Mouse (Mus musculus) spleen, adult 2 months (tissue): ENCODE measurements around the gene Lect2.

ENCODE experiments used
- CTCF ChIP-seq: fragments of 200-500 bp; IDR thresholded peaks from 2 replicates; pipeline ENCODE4 v1.5.1; 2011; ENCODE audit warnings: mild to moderate bottlenecking, inconsistent platforms; ENCODE audit not compliant: insufficient read depth, insufficient read length, insufficient replicate concordance; ENCODE audit errors: extremely low read depth
- POLR2A ChIP-seq: fragments of 200-500 bp; IDR thresholded peaks from 2 replicates; pipeline ENCODE4 v1.6.1; 2011; ENCODE audit warnings: low read depth, low read length, inconsistent platforms

DNA sequence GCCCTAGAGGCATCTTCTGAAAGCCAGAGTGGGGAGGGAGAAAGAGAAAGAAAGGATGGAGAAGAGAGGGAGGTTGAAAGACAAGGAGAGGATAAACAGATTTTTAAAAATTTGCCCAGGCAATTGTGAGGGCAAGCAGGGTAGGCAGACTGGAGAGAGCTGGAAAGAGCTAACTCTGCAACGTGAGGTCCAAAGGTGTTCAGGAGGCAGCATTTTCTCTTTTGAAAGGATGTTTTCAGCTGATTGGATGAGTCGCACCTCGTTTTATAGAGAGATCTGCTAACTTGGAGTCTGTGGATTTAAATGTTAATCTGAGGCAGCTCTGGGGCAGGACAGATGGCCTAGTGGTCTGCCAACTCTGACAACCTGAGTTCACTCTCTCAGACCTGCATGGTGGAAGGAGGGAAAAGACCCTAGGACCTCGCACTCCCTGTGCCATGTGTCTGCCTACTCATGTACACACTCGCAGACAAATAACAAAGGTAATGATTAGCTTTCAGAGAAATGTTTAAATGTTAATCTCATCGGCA is 11.6 kb upstream of the Lect2 start:
- TF ChIP-seq CTCF (no peak), POLR2A (no peak)
